Mouse (Mus musculus) urinary bladder, postnatal 36 days (tissue): ENCODE measurements around the gene Vrk3.
"Not testable (repeated sequence)": the region's sequence is repeated elsewhere in the genome, so short reads cannot be mapped to it uniquely, and the experiment has no call there.

Experiments used
- DNase-seq, 2 experiments: peaks; one replicate each; pipeline ENCODE4 v3.0.0; 2022; ENCODE audit warnings: low spot score in 2 of 2, mixed read lengths in 1 of 2

Gene Vrk3

GRCm38 (mm10) chr7:44748101-44749044 lies at the start of gene Vrk3:
Gene Vrk3 (plus strand): TSS chr7:44748413.
- peak; percentile 86 to 94 for DNase-seq

GRCm38 (mm10) chr7:44701921-44702320 lies 46.3 kb upstream of the Vrk3 start:
- peak in 1 of 2 experiments; percentile 38 for DNase-seq

GRCm38 (mm10) chr7:44702985-44703384 lies 45.2 kb upstream of the Vrk3 start:
- no peak for DNase-seq

GRCm38 (mm10) chr7:44704363-44704762 lies 43.9 kb upstream of the Vrk3 start:
- no peak for DNase-seq

- DNase-seq, result no peak
Observed at GRCm38 (mm10) chr7:44705086-44705485, 43.1 kb upstream of the Vrk3 start.

GRCm38 (mm10) chr7:44706322-44706721 lies 41.9 kb upstream of the Vrk3 start:
- no peak for DNase-seq

- no peak for DNase-seq
Observed at GRCm38 (mm10) chr7:44707169-44707675, 41.0 kb upstream of the Vrk3 start.

- DNase-seq, result not testable (repeated sequence)
Observed at GRCm38 (mm10) chr7:44708093-44708492, 40.1 kb upstream of the Vrk3 start.

- no peak for DNase-seq
Observed at GRCm38 (mm10) chr7:44708574-44708973, 39.6 kb upstream of the Vrk3 start, which contains the start of gene Izumo2. Gene Izumo2 (plus strand): TSS chr7:44708742.

GRCm38 (mm10) chr7:44709881-44710280 lies 38.3 kb upstream of the Vrk3 start:
- no peak for DNase-seq

- no peak for DNase-seq
Observed at GRCm38 (mm10) chr7:44722058-44722457, 26.2 kb upstream of the Vrk3 start.

GRCm38 (mm10) chr7:44724316-44724715 lies 23.9 kb upstream of the Vrk3 start:
- no peak for DNase-seq

- no peak for DNase-seq
Observed at GRCm38 (mm10) chr7:44726343-44726742, 21.9 kb upstream of the Vrk3 start.

GRCm38 (mm10) chr7:44727151-44727550 lies 21.1 kb upstream of the Vrk3 start:
- no peak for DNase-seq

- DNase-seq, result no peak
Observed at GRCm38 (mm10) chr7:44728082-44728975, 19.9 kb upstream of the Vrk3 start.

- DNase-seq, result no peak
Observed at GRCm38 (mm10) chr7:44733723-44734122, 14.5 kb upstream of the Vrk3 start.

GRCm38 (mm10) chr7:44741361-44741760 lies 6.9 kb upstream of the Vrk3 start:
- no peak for DNase-seq

GRCm38 (mm10) chr7:44744270-44744669 lies 3.9 kb upstream of the Vrk3 start:
- DNase-seq, result no peak

GRCm38 (mm10) chr7:44745076-44745475 lies 3.1 kb upstream of the Vrk3 start:
- peak; percentile 52 to 75 for DNase-seq

- DNase-seq, result no peak
Observed at GRCm38 (mm10) chr7:44747115-44747514, 1.1 kb upstream of the Vrk3 start.

- not testable (repeated sequence) for DNase-seq
Observed at GRCm38 (mm10) chr7:44750950-44751349, 2.7 kb downstream of the Vrk3 start, which contains the start of gene Zfp473. Gene Zfp473 (minus strand): TSS chr7:44751050.

- no peak for DNase-seq
Observed at GRCm38 (mm10) chr7:44757164-44757563, 9.0 kb downstream of the Vrk3 start.
